ENCODE assay signal across 11 mouse cellular contexts in the genomic region with DNA sequence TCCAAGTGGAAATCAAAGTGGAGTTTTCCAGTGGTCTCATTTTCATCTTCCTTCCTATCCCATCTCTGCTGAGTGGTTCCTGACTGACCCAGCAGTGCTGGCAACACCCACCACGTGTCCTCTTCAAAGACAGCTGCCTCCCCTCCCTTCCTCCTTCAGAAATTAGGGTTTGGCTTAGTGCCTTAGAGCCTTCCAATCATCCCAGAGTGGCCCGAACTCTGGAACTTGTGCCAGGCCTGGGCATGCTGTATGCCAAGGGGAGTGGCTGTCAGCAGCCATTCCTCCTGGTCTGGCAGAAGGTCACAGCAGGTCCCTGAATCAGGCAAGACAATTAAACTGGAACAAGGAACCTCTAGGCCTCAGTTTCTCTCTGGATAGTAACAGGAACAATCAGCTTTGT. TPM values are rescaled to one million over a fixed set of nuclear protein-coding genes. Genes with fewer than 3 reads are reported as not detected.
DNase-seq lines count a peak whose midpoint lies in the region; ATAC-seq and TF ChIP-seq lines count a peak whose summit lies in the region.
"Had no signal": no experiment of that assay in that cellular context is flagged by ENCODE, and none has a peak within 500 bp of the region (broad histone marks: within the 10 kb centered on the region; RNA-seq: fewer than 3 reads in every experiment).

No protein-coding gene starts in this region.

- no peaks in the 10 kb centered on the region for H3K36me3 ChIP-seq in stomach, postnatal 0 days (ENCODE audit: control insufficient read depth, insufficient read depth, low read length)
- H3K36me3 ChIP-seq: embryonic facial prominence, embryonic 13.5 days had no signal

- H3K27me3 ChIP-seq in stomach, postnatal 0 days (ENCODE audit: control insufficient read depth, insufficient read depth, low read length), result no peaks in the 10 kb centered on the region

- no peak overlapping the region for H3K4me3 ChIP-seq in stomach, postnatal 0 days (ENCODE audit: low read depth, low read length)
- H3K4me3 ChIP-seq: embryonic facial prominence, embryonic 13.5 days had no signal

- H3K4me1 ChIP-seq in stomach, postnatal 0 days (replicated peaks; ENCODE audit: control insufficient read depth, insufficient read depth), result 0 out of 2 replicates have a peak, but pooled peaks cover 3% of the 10 kb centered on the region

- no peak for ATAC-seq in stomach, postnatal 0 days (ENCODE audit: low FRiP score, low TSS enrichment)
- no peak for ATAC-seq in CD4-positive, CD25-positive, alpha-beta regulatory T cell, adult 4 months

- no peaks in the 10 kb centered on the region for H3K9me3 ChIP-seq in stomach, postnatal 0 days (ENCODE audit: control insufficient read depth, low read length)
- H3K9me3 ChIP-seq: embryonic facial prominence, embryonic 13.5 days had no signal

- H3K4me2 ChIP-seq in stomach, postnatal 0 days (replicated peaks; ENCODE audit: low read depth), result no peak overlapping the region
- H3K4me2 ChIP-seq: embryonic facial prominence, embryonic 13.5 days had no signal

- no peak for TF ChIP-seq EP300 in stomach, postnatal 0 days (optimal IDR thresholded peaks at IDR 0.05)

- 22% methylated on average over 2 of the region's 2 CpGs for WGBS in stomach, postnatal 0 days

- peak overlapping the region; percentile 35; the same call in 1 of the 2 replicates for H3K27ac ChIP-seq in stomach, postnatal 0 days (replicated peaks)
- H3K27ac ChIP-seq: embryonic facial prominence, embryonic 13.5 days had no signal

- 0 out of 2 replicates have a peak overlapping the region, but pooled peaks have one; percentile 5 for H3K9ac ChIP-seq in stomach, postnatal 0 days (ENCODE audit: low read length)
- H3K9ac ChIP-seq: embryonic facial prominence, embryonic 13.5 days had no signal

- peak; percentile 32 for DNase-seq in gastrocnemius, postnatal 25 days
- no peak for DNase-seq in gastrocnemius, postnatal 4 days (ENCODE audit: low spot score in 2 of 2)
- DNase-seq in urinary bladder, postnatal 14 days (ENCODE audit: low spot score), result peak; percentile 47
- no peak for DNase-seq in urinary bladder, postnatal 10 days (ENCODE audit: low spot score)
- peak; percentile 67 for DNase-seq in kidney, adult 9 months
- DNase-seq in stomach, postnatal 0 days (ENCODE audit: low spot score), result no peak
- DNase-seq in left cerebral cortex, adult 18-20 months (ENCODE audit: low spot score in 2 of 2), result no peak

- no peak for TF ChIP-seq CTCF in stomach, postnatal 0 days (IDR thresholded peaks at IDR 0.05; ENCODE audit: low read depth)

RNA-seq across cellular contexts. Expression of a gene that starts 3.1 kb away (rescaled TPM):
- 1 to 10 TPM; 2.5 to 4.5 TPM for total RNA-seq in gastrocnemius, postnatal 25 days (2021)
- 1 to 10 TPM; 4.7 to 5.4 TPM for total RNA-seq in gastrocnemius, postnatal 4 days (2021)
- 5.6 and 6.4 TPM in 2 replicates for polyA plus RNA-seq in stomach, postnatal 0 days (2015; fragmentation: Nextera tagmentation; extraction: Ambion mirVana)
- not detected for polyA plus RNA-seq in CD4-positive, CD25-positive, alpha-beta regulatory T cell, adult 4 months (2017; shearing (Covaris generic))
- total RNA-seq in left cerebral cortex, adult 18-20 months (2021), result 1 to 10 TPM; 2.5 to 3.9 TPM

RNA-seq across cellular contexts. Expression of a gene that starts 6.9 kb away (rescaled TPM):
- total RNA-seq in gastrocnemius, postnatal 25 days (2021), result 10 to 100 TPM; 20.2 to 24.3 TPM
- total RNA-seq in gastrocnemius, postnatal 4 days (2021), result 10 to 100 TPM; 34.6 to 40.1 TPM
- 2.8 and 4.0 TPM in 2 replicates for polyA plus RNA-seq in stomach, postnatal 0 days (2015; fragmentation: Nextera tagmentation; extraction: Ambion mirVana)
- 10 to 100 TPM; 20.6 to 22.0 TPM for polyA plus RNA-seq in CD4-positive, CD25-positive, alpha-beta regulatory T cell, adult 4 months (2017; shearing (Covaris generic))
- total RNA-seq in left cerebral cortex, adult 18-20 months (2021), result 10 to 100 TPM; 56.2 to 60.3 TPM

RNA-seq across cellular contexts. Expression of a gene that starts 28.5 kb away (rescaled TPM):
- total RNA-seq in gastrocnemius, postnatal 25 days (2021), result not detected
- total RNA-seq in gastrocnemius, postnatal 4 days (2021), result not detected
- polyA plus RNA-seq in stomach, postnatal 0 days (2015; fragmentation: Nextera tagmentation; extraction: Ambion mirVana), result 0.68 and 0.98 TPM in 2 replicates
- polyA plus RNA-seq in CD4-positive, CD25-positive, alpha-beta regulatory T cell, adult 4 months (2017; shearing (Covaris generic)), result under 1 TPM in 1 of 2 experiments, not detected in 1; 0.85 TPM
- total RNA-seq in left cerebral cortex, adult 18-20 months (2021), result under 1 TPM; 0.47 to 0.53 TPM
- total RNA-seq: left cerebral cortex, postnatal 25 days had no signal

RNA-seq across cellular contexts. Expression of a gene that starts 36.7 kb away (rescaled TPM):
- not detected for total RNA-seq in gastrocnemius, postnatal 25 days (2021)
- total RNA-seq in gastrocnemius, postnatal 4 days (2021), result under 1 TPM; 0.15 to 0.34 TPM
- polyA plus RNA-seq in stomach, postnatal 0 days (2015; fragmentation: Nextera tagmentation; extraction: Ambion mirVana), result 0.11 and 0.21 TPM in 2 replicates
- not detected for polyA plus RNA-seq in CD4-positive, CD25-positive, alpha-beta regulatory T cell, adult 4 months (2017; shearing (Covaris generic))
- not detected for total RNA-seq in left cerebral cortex, adult 18-20 months (2021)

RNA-seq across cellular contexts. Expression of a gene that starts 56.0 kb away (rescaled TPM):
- not detected for total RNA-seq in gastrocnemius, postnatal 25 days (2021)
- not detected for total RNA-seq in gastrocnemius, postnatal 4 days (2021)
- polyA plus RNA-seq in stomach, postnatal 0 days (2015; fragmentation: Nextera tagmentation; extraction: Ambion mirVana), result not detected in 2 replicates
- polyA plus RNA-seq in CD4-positive, CD25-positive, alpha-beta regulatory T cell, adult 4 months (2017; shearing (Covaris generic)), result under 1 TPM; 0.54 to 0.62 TPM
- not detected for total RNA-seq in left cerebral cortex, adult 18-20 months (2021)
- total RNA-seq: ES-E14; left cerebral cortex, postnatal 25 days had no signal
- polyA plus RNA-seq: embryonic facial prominence, embryonic 13.5 days had no signal

Comparison
In these comparisons a context has a peak if more than half of its experiments do, and no peak if none do; other contexts are left out.
1. DNase-seq: peak in gastrocnemius, postnatal 25 days (single experiment), urinary bladder, postnatal 14 days (single experiment) and kidney, adult 9 months (single experiment); none in gastrocnemius, postnatal 4 days (0 of 2), urinary bladder, postnatal 10 days (single experiment), stomach, postnatal 0 days (single experiment) and left cerebral cortex, adult 18-20 months (0 of 2).